Mouse (Mus musculus) megakaryocyte-erythroid progenitor cell, adult 5-6 weeks (primary cell): ENCODE measurements around the gene Stk19. TPM values are rescaled to one million over a fixed set of nuclear protein-coding genes. Genes with fewer than 3 reads are reported as not detected.
"Not testable (repeated sequence)": the region's sequence is repeated elsewhere in the genome, so short reads cannot be mapped to it uniquely, and the experiment has no call there.

Experiments used
- ATAC-seq: replicated peaks from 2 replicates; pipeline ENCODE4 v1.8.0; 2016; ENCODE audit warnings: mild to moderate bottlenecking, inconsistent platforms; ENCODE audit not compliant: severe bottlenecking, poor library complexity, low FRiP score, low TSS enrichment
- total RNA-seq, 2 experiments: library from RNA; stranded (forward) in 1 of 2; stranded (reverse) in 1 of 2; fragments of 200-1000, 215-1000 nt in 1 of 2; fragments of >200 nt in 1 of 2; fragmentation: Nextera tagmentation in 1 of 2; gene quantifications; 2 replicates each; pipeline ENCODE4 v1.2.3; 2014 to 2017

Gene Stk19
- total RNA-seq, 2 experiments from 2014 or later = 14.8 to 48.2 TPM

DNA sequence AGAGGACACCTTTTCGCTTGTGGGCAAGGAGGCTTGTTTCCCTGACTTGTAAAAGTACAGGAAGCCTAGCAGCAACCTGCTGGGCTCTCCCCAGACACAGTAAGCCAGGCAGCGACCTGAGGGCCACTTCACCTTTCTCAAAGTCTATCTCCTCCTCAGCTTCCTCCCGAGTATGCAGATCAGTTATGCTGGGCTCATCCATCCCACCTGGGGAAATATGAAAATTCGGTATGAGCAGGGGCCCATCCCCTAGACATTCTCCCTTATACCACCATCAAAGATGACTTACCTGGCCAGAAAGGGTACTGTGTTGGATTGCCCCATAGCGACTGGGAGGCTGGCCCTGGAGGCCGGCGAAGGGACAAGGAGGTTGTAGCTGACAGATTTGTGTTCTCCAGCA lies 10.9 kb upstream of the Stk19 start:
- ATAC-seq = no peak

DNA sequence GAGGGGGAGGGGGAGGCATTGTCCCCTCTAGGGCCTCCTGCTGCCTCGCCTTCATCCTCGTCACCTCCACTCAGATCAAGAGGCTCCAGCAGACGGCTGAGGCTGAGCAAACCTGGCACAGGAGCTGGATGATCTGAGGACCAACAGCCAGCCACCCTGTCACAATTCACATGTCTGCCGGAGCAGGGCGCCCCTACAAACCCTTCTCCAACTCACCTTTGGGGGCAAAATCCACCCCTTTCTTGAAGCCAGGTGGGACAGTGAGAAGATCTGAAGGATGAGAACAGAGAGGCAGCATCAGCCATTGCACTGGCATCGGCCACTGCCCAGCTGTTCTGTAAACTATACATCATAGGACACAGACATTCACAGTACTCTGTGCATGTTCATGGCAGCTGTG lies 10.4 kb upstream of the Stk19 start:
- no peak for ATAC-seq

DNA sequence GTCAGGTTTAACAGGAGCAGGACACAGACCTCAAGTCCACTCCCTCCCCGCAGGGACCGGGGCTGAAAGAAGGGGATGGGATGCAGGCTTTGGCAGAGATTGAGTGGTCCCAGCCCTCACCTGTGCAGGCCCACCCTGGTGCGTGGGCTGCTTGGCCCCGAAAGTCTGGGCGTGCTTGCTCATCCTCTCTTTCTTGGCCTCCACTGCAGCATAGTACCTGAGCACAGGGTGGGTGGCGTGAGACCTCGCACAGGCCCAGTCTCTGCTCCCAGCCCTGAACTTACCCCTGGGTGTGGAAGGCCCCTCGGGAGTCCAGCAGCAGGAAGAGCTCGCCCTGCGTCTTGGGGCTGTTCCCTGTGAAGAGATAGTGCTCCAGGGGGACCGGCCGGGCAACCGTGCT lies 8.1 kb upstream of the Stk19 start:
- ATAC-seq = no peak

DNA sequence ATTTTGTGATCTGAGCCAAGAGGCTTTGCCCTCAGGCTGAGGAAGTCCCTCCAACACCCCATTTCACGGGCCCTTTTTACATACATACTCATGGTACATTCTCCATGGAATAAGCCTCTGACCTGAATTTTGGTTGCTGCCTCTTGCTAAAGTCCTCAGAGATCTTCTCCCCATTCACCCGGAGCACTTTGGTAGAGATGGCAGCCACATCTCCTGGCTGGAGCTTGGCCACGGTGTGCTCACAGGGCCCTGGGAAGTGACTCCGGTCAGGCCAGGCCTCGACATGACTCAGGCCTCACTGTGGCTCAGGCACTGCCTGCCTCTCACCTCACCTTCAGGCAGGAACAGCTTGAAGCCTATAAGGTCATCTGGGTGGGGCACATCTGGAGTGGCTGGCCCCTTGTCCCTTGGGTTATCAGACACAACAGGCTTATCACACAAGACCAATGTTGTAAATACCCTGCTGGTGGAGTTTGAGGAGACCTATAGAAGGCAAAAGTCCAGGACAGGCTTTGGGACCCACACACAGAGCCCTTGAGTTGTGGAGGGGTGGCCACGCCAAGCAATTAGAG lies 4.1 kb upstream of the Stk19 start:
- no peak for ATAC-seq

DNA sequence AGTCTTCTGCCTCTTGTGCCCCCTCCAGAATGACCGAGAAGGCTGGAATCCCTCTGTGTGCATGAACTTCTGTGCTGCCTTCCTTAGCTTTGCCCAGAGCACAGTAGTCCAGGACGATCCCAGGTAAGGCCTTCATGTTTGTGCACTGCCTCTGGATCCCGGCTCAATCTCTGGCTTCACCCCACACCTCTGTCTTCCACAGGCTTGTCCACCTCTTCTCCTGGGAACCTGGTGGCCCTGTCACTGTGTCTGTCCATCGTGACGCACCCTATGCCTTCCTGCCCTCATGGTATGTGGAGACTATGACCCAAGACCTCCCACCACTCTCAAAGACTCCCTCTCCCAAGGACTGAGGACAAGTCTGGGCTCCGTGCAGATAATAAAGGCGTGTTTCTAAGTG lies 2.0 kb upstream of the Stk19 start:
- no peak for ATAC-seq

DNA sequence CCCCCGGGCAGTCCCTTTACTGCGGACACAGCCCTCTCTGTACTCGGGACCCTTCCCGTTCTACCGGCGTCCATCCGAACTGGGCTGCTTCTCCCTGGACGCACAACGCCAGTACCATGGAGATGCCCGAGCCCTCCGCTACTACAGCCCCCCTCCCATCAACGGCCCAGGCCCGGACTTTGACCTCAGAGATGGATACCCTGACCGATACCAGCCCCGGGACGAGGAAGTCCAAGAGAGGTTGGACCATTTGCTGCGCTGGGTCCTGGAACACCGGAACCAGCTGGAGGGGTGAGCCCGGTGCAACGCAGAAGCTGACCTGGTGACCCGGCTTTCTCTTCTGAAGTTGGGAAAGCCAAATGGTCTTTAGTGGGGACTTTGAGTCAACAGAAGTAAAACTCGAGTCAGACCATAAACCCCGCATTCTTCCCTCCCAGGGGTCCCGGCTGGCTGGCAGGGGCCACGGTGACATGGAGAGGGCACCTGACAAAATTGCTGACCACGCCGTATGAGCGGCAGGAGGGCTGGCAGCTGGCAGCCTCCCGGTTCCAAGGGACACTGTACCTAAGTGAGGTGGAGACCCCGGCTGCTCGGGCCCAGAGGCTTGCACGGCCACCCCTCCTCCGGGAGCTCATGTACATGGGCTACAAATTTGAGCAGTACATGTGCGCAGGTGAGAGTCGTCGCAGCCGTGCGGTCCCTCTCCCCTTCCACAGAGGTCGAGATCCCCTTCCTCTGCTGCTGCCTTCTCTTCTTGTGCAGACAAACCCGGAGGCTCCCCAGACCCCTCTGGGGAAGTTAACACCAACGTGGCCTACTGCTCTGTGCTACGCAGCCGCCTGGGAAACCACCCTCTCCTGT lies 949 bp upstream of the Stk19 start:
- ATAC-seq = no peak

DNA sequence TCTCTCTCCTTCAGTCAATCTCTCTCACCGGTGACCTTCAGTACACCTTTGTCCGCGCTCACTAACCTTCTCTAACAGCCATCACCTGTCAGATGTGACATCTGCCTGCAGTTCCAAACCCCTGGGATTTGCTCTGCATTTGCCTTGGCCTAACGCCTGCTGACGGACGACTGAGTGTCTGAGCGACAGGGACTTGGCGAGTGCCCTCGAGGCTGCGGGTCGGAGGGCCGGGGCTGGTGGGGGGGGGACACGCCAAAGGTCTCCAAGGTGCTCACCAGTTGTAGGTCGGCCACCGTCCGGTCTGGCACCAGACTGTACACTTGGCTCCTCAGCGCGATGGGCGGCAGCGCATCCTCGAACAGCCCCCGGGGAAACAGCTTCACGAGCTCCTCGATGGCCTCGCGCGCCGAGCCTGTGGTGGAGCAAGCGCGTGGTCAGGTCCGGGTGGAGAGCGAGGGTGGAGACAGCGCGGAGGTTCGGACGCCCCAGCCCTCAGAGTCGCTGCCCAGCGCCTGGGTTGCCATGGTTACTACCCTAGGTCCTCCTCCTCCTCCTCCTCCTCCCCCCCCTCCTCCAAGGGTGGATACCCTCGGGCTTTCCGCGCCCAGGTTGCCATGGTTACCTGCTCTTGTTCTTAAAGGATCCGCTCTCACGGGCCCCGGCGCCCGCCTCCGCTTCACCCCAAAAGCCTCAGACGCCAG lies 440 bp downstream of the Stk19 start:
- ATAC-seq = peak; percentile 60

DNA sequence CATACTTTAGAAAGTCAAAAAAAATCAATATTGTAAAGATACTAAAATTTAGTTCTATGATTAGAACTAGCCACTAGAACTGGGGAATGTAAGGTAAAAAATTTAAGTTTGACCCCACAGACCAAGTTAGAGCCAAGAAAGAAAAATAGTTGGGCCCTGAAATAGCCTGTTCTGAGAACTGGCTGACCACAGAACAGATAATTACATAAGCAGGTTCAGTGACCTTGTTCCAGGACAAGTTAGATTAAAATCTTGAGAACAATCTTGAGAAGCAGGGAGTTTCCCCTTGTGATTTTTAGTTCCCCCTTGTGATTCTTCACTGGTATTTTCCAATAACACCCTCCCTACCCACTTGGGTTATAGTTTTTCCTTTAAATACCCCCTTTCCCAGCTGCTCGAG lies 6.0 kb downstream of the Stk19 start:
- ATAC-seq = not testable (repeated sequence)

DNA sequence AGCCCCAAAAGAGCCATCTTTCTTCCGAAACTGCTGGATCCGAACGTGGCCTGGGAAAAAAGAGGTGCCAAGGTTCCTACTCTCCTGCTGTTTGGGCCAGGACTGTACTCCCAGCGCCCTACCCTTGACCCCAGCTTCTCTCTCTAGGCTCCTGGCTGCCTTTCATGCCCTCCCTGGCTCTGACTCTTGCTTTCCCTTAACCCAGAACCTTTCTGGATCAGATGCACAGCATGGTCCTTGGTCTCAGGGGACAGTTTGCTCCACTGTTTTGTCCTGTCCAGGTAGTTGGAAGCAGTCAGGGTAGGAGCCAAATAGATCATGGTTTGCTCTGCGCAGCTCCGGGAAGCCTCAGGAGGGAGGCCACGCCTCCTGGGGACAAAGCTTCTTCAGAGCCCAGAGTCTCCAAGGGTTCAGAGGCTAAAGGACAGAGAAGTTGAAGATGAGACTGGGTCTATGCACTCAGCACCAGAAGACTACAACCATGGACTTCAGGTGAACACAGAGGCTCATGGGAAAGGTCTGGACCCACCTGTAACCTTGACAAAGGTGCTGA lies 21.9 kb downstream of the Stk19 start:
- ATAC-seq = no peak

DNA sequence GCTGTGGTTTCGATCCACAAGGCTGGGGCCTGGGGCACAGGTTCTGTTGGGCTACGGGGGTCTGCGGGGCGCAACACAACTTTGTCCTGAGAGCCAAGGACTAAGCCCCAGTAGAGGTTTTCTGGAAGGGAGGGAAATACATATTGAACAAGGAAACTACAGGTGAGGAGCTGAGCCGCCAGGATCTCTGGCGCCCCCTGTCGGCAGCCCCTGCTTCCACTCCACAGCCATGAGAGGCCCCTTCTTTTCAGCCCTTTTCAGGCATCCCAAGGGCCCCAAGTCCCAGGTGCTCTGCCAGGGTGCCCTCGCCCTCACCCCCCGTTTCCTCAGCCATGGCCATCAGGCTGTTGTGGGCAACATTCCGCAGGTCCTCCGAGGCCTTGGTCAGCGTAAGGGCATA lies 23.0 kb downstream of the Stk19 start:
- ATAC-seq = not testable (repeated sequence)

DNA sequence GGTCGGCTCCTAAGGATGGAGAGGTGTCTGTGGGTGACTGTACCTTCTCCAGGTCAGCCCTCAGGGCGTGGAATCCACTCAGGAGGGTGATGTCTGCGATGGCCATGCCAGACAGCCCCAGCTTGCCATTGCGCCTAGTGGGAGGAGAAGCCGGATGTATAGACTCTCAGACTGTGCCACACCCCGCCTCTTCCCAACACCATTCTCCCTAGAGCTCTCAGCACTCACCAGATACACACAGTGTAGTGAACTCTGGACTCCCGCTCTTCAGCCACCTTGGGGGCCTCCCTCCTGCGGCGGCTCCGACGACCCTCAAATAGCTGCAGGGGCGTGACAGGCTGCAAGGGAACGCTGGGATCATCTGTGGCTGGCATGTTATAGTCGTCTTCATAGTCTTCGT lies 25.5 kb downstream of the Stk19 start:
- ATAC-seq = no peak

DNA sequence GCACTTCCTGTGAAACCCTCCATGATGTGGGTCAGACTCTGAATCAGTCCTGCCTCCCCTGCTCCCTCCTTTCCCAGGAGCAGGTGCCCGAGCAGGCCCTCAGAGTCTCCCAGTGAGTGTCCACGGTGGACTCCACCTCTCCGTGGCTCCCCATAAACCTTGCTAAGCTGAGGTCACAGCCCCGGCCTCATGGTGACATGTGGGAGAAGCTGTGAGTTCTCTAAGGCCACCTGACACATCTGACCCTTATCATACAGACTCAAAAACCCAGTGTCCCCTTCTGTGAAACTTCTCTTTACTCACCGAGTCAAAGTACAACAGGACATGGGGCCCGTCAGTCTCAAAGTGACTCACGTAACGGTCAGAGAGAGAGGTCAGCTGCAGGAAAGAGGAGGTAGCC lies 25.9 kb downstream of the Stk19 start:
- ATAC-seq = not testable (repeated sequence)

DNA sequence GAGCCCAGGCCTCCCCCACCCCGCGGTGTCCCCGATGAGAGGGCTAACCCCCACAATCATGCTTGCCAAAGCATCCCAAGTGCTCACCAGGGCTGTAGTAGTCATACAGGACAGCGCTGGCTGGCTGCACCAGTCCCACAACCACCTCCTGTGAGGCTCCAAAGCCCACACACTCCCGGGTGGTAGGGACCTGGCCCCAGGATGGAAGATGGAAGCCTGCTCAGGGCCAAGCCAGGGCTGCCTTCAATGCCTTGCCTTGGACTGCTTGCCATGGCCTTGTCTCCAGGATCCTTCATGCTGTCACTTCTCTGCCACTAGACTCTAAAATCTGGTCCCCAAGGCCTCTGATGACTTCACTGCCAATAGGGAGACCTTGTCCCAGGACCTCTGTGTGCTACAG lies 26.3 kb downstream of the Stk19 start:
- not testable (repeated sequence) for ATAC-seq

DNA sequence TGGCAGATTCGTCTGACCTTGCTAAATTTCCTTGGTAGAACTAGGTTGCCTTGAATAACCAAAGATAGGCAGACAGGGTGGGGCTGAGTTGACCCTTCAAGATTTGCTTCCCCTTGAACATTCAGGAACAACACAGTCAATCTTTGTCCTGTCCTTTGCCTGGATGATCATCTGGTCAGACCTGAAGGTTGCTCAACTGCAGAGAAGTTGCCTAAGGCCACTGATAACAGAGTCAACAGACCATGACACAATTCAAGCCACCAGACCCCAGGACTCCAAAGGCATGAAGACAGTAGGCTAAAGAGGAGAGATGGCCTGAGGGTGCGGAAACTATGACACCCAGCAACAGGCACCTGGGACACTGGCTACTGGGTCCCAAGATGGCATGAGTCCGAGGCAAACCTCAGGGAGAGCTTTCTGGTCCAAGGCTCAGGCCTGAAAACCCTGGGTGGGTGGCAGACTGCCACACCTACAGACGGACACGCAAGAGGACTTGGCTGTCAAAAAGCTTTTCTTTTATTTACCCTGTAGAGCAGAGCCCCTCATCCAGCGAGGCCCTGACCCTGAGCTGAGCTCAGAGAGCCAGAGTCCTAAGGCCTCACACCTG lies 28.0 kb downstream of the Stk19 start:
- no peak for ATAC-seq

DNA sequence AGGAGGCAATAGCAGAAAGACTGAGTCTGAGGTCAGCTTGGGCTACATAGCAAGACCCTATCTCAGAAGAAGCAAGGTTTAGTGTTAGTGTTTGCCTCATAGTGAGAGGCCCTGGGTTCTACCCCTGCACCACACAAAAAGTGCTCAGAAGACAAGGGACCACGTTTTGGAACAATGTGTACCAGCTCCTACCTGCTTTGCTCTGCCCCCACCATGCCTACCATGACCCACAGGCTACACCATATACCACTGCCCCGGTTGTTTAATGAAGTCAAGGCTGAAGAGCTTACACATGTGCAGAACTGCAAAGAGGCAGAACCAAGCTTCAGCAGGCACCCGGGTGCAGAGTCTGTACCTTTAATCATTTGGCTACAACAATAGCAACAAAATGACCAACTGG lies 29.6 kb downstream of the Stk19 start:
- no peak for ATAC-seq

DNA sequence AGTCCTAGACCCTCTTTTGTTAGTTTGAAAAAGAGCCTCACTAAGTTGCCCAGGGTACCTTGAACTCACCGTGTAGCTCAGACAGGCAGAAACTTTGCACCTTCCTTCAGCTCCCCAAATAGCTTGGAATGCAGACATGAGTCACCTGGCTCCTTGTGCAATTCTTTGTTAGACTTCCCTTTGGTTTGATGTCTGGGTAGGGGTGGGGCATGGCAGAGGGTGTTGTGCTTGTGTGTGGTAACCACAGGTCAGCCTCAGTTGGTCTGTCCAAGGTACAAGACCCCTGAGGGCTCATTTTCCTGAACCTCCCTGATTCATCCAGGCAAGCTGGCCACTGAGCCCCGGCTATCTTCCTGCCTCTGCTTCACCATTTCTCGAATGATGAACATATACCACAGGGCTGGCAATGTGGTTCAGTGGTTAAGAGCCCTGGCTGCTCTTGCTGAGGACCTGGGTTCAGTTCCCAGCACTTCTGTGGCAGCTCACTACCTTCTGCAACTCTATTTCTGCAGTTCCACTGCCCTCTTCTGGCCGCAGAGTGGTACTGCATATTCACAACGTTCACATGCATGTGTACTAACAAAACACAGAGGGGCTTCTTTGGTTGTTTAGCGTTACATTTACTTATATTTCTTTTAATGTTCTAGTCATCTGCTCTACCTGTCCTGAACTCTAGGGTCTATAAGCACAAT lies 31.7 kb downstream of the Stk19 start:
- no peak for ATAC-seq

DNA sequence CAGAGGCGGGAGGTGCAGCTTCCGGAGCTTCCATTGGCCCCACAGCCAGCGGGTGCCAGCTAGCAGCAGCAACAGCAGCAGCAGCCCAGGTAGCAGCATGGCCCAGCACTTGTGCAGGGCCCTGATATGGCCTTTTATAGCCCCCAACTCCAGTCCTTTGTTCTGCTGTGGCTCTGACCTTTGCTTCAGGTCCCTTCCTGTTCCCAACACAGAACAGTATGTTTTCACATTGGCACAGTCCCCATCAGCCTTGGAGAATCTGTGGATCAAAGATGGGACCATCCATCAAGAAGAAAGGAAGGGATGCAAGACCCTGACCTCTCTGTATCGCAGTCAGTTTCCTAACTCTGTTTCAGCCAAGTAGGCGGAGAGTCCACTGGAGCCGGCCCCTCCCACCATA lies 32.4 kb downstream of the Stk19 start, which contains the start of gene Cyp21a1:
Cyp21a1 (minus strand) TSS at position 261 of the 400 bp plus-strand sequence.
- not testable (repeated sequence) for ATAC-seq

DNA sequence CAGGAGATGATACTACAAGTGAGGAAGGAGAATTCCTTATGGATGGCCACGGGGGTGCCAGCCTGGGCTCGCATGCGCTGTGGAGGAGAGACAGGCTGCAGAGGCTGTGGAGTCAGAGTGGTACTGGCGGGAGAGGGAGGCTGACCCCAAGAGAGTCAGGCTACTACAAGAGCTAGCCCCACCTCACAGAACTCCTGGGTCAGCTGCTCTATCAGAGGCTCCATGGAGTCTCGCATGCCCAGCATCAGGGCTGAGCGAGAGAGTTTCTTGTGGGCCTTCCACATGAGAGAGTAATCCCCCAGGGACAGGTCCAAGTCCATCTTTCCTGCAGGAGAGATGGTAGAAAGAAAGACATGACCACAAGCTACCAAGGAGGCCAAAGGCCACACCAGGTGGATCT lies 33.4 kb downstream of the Stk19 start:
- ATAC-seq = not testable (repeated sequence)

DNA sequence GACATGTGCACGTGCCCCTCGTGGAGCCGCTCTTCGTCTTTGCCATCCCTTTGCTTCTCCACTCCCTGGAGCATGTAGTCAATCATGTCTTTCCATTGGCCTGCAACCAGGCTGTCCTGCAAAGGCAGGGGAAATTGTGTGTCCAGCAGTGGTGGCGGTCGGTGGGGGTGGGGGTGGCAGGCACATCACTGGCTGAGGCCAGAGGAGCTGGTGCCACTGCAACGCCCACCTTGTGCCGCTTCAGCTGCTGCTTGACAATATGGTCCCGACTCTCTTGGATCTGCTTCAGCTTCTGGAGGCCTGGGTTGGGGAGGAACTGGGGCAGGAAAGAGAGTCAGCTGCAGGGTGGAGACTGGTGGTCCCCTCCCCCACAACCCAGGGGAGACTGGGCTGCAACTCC lies 34.0 kb downstream of the Stk19 start:
- not testable (repeated sequence) for ATAC-seq
